Mouse (Mus musculus) heart, adult 18-20 months (tissue): ENCODE results near the gene Rho. TPM values are rescaled to one million over a fixed set of nuclear protein-coding genes. Genes with fewer than 3 reads are reported as not detected.

Source experiments
- DNase-seq, 2 experiments: peaks; one replicate each; pipeline ENCODE4 v3.0.0; 2021 to 2022; ENCODE audit warnings: mixed read lengths in 1 of 2
- total RNA-seq, 2 experiments: library from RNA; stranded (reverse); gene quantifications; 2 replicates each; pipeline ENCODE4 v1.2.3; 2021

Rho gene
- total RNA-seq, 2 experiments from 2014 or later: not detected

- DNase-seq: no peak
Observed at GRCm38 (mm10) chr6:115977810-115978209, 46.3 kb downstream of the Rho start.

DNA sequence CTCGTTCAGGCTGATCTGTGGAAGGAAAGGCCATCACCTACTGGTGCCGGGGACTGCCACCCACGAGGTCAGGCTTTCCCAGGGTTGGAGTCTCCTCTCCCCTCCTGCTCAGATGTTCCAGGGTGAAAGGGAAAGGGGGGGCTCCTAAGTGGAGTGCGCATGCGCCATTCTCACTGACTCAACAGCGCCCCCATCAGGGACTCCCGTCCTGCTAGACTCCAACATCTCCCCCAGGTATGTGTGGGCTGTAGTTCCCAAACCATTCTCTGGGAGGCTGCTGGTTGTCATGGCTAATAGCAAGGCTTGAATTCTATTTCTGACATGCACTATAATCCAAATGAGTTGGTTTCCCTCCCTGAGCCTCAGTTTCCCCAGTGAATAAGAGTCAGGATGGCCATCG, 47.0 kb downstream of the Rho start:
- no peak for DNase-seq

DNA sequence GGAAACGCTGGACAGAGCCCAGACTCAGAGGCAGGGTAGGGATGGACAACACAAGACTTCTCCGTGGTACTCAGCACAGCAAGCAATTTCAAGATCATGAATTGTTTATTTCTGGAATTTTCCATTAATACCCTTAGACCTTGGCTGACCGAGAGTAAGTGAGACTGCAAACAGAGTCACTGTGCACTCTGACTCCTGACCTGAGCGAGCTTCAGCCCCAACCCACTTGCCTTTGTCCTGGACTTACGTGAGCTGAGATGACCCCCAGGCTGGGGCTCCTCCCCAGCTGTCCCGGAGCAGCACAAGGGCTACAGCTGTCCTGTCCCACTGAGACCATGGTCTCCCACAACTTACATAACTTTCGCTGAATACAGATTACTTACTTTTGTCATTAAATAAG, 51.3 kb downstream of the Rho start:
- DNase-seq: no peak

DNA sequence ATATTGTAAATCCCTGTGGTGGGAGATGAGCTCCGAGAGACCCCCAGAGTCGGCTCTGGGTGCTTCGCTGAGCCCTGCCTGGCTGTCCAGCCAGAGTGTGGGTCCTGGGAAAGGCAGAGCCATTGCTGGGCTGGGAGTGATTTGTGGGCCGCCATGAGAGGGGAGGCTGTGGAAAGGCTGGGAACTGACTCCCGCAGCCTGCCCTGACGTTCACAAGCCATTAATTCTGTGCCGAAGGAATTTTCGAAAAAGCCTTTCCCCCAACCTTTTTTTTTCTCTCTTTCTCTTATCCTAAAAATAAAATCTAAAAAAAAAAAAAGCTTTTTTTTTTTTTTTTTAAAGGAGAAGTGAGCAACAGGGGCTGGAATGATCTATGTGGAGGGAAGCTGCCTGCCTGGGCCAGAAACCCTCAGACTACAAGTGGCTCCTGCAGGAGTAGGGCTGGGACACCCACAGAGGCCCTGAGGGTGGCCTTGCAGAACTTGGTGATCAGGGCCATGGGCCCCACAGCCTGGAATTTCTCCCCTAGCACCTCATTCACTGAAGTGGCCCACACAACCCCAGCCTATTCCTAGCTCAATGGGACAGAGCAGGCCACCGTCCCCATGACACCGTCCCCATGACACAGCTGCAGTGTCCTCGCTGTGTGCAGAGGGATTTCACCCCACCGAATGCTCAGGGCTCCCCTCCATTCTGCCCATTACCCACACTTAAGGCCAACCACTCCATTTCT, 51.9 kb downstream of the Rho start:
- DNase-seq: no peak

DNA sequence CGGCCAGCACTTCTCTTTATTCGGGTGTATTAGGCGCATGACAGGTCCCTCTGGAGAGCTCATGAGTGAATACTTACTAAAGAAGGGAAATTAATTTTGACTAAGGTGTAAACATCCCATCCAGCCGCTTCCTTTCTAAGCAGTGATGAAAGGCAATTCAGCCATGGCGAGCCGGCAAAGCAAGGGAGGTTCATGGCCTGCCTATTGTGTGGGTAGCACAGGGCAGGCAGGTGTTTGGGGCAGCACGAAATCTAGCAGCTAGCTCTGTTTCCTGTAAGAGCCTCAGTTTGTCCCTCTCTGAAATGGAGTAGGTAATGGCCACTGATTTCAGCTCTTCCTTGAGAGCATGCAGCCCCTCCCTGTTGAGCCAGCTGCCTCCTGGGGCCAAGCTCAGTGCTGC, 53.0 kb downstream of the Rho start:
- DNase-seq: no peak

GRCm38 (mm10) chr6:115985622-115986021, 54.1 kb downstream of the Rho start:
- no peak for DNase-seq

DNA sequence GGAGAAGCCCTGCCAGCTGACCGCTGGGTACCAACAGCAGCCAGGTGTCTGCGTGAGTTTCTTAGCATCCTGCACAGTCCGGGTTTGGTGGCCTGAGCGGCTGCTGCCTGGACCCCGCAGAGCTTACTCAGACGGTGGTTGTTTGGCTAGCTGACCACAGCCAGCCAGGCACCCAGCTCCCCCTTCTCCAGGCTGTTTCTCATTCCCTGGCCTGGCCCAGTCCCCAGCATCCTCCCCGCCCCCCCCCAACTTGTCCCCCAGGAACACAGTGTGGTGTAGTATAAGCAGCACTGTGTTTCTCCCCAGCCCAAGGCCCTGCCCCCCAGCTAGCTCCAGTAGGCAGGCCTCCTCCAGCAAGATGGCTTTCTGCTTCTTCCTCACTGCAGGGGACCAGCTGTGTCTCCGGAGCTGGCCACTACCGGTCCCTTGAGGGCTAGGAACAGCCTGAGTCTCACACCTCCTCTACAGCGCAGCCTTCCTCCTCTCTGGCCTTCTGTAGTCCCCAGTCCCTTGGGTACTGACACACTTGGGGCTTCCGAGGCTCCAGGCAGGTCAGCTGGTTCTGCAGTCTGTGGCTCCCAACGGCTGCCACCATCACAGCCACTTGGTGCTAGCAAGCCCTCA, 55.0 kb downstream of the Rho start:
- peak in 1 of 2 experiments; percentile 74 for DNase-seq

GRCm38 (mm10) chr6:115987096-115987747, 55.7 kb downstream of the Rho start:
- no peak for DNase-seq

DNA sequence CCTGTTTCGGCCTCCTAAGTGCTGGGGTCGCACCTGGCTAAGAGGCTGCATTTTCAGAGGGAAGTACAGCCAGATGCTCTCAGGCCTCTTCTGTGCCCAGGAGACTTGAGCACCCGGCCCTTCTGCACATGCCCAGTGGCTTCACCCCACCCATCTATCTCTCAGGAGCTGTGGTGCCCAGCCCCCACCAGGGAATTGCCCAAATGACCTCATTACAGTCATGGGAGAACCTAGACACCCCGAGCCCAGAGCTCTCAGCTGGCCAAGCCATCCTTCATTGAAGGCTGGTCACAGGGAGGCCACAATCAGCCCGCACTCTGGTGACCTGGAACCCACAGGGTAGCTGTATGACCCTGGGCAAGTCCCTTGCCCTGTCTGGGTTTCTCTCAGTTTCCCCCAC, 57.5 kb downstream of the Rho start:
- DNase-seq: peak in 1 of 2 experiments; percentile 34

DNA sequence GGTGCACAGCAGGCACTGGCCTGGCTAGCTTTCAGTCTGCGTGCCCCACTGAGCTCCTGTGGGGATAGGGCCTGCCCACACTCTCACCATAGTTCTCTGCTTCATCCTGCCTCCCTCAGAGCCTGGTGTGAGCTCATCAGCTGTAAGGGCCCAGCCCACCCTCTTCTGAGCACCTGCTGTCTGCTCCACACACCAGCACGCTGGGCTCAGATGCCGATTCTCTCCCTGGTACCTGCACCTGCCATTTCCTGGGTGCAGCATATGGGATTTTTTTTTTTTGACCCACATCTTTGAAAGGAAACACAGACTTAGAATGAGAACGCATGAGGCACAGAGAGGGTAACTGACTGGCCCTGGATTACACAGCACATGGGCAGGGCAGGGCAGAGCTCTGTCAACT, 58.1 kb downstream of the Rho start:
- DNase-seq: no peak

Other genes starting within 250 kb of the Rho start
- under 1 TPM; 0.54 to 0.60 TPM for gene Tmem40, start 169.3 kb upstream of the Rho start, total RNA-seq
- gene Cand2, start 157.2 kb upstream of the Rho start, total RNA-seq: 10 to 100 TPM; 73.3 to 76.6 TPM
- 100 to 1,000 TPM; 616 to 693 TPM for gene Rpl32, start 123.0 kb upstream of the Rho start, total RNA-seq
- under 1 TPM; 0.27 to 0.54 TPM for gene Efcab12, start 93.3 kb upstream of the Rho start, total RNA-seq
- 1 to 10 TPM in 1 of 2 experiments, under 1 TPM in 1; 0.79 to 1.1 TPM for gene Mbd4, start 78.4 kb upstream of the Rho start, total RNA-seq
- gene Ift122, start 78.3 kb upstream of the Rho start, total RNA-seq: 1 to 10 TPM; 6.5 to 7.4 TPM
- gene H1foo, start 13.2 kb downstream of the Rho start, total RNA-seq: not detected
- gene Plxnd1, start 63.3 kb downstream of the Rho start, total RNA-seq: 10 to 100 TPM; 54.6 to 68.7 TPM